14 mouse cellular contexts compared by ENCODE assay signal in the genomic region with DNA sequence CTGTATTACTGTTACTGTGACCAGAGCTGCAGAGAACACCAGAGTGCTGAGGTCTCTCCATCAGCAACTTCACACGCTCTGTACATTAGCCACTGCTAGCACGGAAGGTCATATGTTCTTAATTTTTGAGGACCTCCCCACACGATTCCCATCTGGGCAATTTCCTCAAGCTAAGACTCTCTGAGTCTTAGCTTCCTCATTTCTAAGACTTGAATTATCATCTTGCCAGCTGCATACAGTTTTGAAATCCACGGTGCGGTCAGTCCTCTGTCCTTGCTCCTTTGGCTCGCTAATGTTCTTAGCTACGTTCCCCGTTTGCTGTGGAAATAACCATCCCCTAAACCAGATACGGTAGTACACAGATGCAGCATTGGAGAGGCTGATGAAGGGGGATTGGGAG.
"Had no signal": no experiment of that assay in that cellular context is flagged by ENCODE, and none has a peak within 500 bp of the region (broad histone marks: within the 10 kb centered on the region; RNA-seq: fewer than 3 reads in every experiment).

No protein-coding gene starts in this region.

- H3K4me1 ChIP-seq: midbrain, embryonic 15.5 days; neural tube, embryonic 12.5 days had no signal

- H3K9me3 ChIP-seq: limb, embryonic 13.5 days; midbrain, embryonic 15.5 days; neural tube, embryonic 12.5 days had no signal

- ATAC-seq: midbrain, embryonic 15.5 days had no signal

- H3K36me3 ChIP-seq: limb, embryonic 13.5 days; midbrain, embryonic 15.5 days; neural tube, embryonic 12.5 days had no signal

- H3K9ac ChIP-seq: limb, embryonic 13.5 days; liver, embryonic 14.5 days; midbrain, embryonic 15.5 days; neural tube, embryonic 12.5 days had no signal

- H3K4me2 ChIP-seq: limb, embryonic 13.5 days; midbrain, embryonic 11.5 days; midbrain, embryonic 15.5 days; neural tube, embryonic 12.5 days had no signal

- H3K27ac ChIP-seq: kidney, postnatal 0 days; limb, embryonic 13.5 days; liver, embryonic 14.5 days; midbrain, embryonic 15.5 days; neural tube, embryonic 12.5 days; stomach, postnatal 0 days had no signal

- H3K27me3 ChIP-seq: midbrain, embryonic 15.5 days; neural tube, embryonic 12.5 days had no signal

- H3K4me3 ChIP-seq: limb, embryonic 13.5 days; midbrain, embryonic 15.5 days; neural tube, embryonic 12.5 days had no signal

- DNase-seq: kidney, adult 9 months; kidney, postnatal 36 days; left cerebral cortex, postnatal 4 days; lung, adult 18-20 months; retina, postnatal 1 day; right cerebral cortex, postnatal 25 days; thymus, postnatal 4 days had no signal
